Mouse (Mus musculus) lung, postnatal 4 days (tissue): ENCODE results near the gene Ppp2r3a.

Experiments used
- DNase-seq, 2 experiments: peaks; one replicate each; pipeline ENCODE4 v3.0.0; 2021

Ppp2r3a gene

DNA sequence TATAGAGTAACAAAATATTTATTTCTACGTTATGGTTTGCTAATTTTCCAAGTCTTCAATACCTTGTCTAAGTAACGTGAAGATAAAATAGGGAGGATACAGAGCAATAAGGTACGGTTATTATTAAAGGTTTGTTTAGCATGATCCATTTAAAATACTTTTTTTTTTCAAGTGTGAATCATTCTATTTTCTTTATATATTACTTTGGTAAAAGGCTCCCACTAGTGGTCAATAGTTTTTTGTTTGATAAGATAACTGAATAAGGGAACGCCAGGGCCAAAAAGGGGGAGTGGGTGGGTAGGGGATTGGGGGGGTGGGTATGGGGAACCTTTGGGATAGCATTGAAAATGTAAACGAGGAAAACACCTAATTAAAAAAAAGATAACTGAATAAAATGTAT is 98.7 kb downstream of the Ppp2r3a start:
- DNase-seq: no peak

DNA sequence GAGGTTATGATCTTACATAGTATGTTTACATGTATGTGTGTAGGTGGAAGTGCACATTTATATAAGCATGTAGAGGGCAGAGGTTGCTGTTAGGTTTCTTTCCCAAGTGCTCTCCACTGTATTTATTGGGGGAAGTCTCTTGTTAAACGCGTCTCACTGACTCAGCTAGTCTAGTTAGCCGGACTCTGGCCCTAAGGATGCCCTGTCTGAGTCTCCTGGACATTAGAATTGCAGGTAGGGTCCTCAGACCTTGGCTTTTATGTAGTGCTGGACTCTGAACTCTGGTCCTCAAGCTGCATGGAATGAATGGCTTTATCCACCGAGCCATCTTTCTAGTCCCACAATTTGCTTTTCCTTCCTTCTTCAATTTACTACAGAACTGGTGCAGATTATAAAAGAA is 108.0 kb downstream of the Ppp2r3a start:
- no peak for DNase-seq

DNA sequence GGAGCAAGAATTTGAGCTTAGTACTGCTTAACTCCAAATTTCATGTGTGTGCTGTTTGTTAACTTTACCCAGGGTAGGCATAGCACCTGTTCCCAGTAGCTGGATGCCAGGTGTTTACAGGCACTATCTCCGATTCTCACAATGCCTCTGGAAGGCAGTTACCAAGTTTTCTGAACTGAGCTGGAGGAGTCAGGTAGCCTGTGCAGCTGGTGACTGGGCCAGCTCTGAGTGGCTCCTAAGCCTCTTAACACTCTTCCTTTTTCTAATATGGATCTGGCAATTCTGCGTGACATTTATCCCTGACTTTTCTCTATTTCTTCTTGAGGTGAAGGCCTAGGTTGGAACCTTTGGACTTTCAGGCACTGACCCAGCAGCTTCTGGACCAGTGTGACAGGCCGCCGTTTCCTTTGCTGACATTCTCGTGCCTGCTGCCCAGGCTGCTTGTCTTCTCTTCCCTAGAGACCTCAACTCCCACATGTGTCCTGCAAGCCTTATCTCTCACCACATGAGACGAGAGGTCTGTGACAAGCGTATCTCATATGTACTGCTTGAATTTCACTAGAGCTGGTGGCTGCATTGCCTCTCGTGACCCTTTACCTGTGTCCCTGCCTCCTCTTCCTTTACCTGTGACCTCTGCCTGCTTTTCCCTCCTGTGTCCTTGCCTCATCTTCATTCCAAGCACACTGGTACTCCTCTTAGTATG is 137.3 kb downstream of the Ppp2r3a start:
- DNase-seq: no peak

DNA sequence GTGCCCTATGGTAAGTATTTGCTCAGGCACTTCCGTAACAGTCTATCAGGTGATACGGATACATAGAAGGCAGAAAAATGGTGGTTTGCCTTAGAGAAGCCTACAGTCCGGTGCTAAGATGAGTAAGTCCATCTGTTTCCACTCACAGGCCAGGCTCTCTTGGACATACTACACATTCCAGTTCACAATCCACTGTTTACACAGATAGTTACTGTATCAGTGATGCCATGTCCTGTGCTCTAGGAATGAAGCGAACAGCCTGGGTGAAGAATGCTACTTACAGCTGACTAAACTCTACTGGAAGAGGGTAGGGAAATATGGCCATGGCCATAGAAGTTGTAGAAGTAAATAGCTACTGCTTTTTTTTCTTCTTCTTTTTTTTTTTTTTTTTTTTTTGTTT is 138.3 kb downstream of the Ppp2r3a start:
- DNase-seq: no peak

DNA sequence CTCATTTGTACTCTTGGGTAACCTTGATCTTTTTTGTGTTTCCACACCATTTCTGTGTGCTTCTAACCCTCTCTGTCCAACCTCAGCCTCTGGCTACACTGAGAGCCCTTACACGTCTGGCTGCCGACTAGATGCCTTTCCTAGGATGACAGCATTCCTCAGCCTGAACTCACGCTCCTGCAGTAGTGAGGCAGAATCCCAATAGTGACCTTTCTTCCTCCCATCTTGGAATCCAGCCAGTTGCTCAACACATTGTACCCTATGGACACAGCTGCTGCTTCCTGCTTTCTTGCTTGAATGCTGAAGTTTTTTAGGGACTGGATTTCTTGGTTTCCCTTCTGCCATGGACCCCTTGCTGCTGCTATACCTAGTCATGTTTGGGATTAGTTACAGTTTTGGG is 141.6 kb downstream of the Ppp2r3a start:
- peak; percentile 50 to 54 for DNase-seq

DNA sequence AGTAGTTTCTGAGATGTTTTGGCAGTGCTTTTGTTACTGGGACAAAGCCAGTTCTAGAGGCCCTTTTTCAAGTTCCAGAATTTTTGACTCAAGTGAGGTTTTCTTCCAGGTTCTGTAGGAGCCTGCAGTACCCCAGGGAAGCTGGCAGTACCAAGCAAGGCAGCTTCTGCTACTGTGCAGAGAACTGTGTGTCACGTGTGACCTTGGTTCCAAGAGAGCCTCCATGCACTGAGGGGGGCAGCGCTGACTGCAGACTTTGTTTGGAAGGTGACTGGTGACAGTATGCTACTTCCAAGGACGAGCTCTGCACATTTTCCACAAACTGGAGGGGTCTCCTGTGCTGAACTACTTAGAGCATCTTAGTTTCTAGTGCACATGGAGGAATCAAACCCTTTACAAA is 144.2 kb downstream of the Ppp2r3a start:
- no peak for DNase-seq

DNA sequence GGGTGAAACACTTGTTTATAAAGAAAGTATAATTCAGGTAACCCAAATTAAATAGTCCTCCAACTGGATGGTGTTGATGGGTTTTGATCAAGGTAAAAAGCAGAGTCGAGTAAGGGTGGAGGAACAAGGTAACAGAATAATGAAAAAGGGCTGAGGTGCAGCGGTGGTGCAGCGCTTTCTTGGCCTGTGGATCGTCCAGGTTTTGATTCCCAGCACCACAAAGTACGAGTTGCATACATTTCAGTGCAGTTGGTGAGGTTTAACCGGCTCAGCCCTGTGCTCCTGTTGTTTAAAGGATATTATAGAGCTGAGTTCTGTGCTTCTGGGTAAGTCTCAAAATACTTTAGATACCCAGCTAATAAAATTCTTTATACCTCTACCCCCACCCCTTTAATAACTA is 145.9 kb downstream of the Ppp2r3a start:
- no peak for DNase-seq

DNA sequence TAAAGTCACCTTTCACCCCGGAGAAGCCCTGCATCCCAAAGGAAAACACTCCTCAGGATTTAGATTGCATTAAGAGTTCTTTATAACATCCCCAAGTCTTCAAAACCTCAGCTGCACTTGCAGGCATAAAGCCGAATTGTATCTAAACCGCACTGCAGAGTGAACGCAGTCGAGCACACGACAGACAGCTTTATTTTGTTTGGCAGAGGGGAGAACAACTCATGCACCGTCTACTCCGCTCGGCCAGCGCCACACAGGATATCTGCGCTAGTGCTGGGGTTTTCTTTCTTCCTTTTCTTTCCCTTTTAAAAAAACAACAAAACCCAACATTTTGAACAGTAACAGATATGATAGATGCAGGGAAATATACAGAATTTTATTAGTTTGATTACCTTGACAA is 146.7 kb downstream of the Ppp2r3a start:
- no peak for DNase-seq

DNA sequence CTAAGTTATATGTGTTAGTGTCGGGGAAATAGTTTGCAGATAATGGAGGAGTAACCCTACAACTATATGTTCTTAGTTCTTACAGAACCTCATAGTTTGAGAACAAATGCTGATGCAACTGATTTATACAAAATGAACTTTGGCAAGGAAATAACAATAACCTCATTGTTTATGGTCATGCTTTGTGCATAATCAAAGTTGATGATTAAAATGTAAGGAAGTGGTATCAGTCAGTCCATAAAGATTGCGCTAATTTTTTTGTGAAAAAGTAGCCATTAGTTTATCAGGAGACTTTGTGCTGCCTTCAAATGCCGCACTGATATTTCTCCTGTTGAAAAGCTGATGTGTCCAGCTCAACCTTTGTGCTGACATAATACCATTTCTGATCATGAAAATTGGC is 149.3 kb downstream of the Ppp2r3a start:
- no peak for DNase-seq

DNA sequence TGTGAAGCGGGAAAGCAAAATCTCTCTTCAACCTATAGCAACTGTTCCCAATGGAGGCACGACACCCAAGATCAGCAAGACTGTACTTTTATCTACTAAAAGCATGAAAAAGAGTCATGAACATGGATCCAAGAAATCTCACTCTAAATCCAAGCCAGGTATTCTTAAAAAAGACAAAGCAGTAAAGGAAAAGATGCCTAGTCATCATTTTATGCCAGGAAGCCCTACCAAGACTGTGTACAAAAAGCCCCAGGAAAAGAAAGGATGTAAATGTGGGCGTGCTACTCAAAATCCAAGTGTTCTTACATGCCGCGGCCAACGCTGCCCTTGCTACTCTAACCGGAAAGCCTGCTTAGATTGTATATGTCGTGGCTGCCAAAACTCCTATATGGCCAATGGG is 150.0 kb downstream of the Ppp2r3a start:
- DNase-seq: no peak

DNA sequence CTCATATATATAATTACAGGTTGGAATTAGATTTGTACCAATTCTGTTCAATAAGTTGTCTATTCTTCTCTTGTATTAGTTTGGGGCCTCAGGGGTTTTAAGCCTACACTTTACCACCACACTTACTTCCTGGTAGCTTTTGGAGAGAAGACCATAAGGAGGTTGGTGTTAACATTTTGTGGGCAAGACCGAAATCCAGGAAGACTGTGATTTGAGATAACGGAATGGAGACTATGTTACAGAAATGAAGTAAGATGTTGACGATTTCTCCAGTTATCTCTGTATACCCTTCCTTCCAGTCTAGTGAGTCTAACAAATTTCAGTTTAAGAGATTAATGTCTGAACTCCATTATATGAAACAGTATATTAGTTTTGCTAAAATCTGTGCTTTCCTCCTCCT is 151.4 kb downstream of the Ppp2r3a start:
- no peak for DNase-seq

DNA sequence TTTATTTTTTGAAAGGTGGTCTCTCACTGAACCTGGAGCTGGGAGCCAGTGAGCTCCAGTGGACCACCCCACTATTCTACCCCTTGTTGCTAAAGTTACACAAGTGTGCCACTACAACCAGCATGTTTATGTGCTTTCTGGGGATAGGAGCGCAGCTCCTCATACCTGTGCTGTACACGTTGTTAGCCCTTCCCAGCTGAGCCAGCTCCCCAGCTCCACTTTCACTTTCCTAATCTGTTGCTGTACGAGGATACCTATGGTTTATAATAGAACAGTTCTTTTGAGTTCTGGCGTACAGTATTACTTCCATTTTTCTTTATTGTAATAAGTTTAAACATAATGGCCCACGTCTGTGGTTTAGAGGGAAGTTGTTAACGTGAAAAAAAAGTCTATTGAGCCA is 152.2 kb downstream of the Ppp2r3a start:
- DNase-seq: no peak

DNA sequence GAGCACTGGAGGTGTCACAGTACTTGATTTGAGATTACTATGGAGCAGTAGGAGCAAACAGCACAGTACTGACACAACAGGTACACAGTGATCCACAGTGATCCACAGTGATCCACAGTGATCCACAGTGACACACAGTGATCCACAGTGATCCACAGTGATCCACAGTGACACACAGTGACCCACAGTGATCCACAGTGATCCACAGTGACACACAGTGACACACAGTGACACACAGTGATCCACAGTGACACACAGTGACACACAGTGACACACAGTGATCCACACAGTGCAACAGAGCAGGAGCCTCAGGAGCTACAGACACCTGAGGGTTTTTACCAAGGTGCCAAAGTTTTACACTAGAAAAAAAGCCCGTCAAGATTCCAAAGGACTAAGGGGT is 154.1 kb downstream of the Ppp2r3a start:
- no peak for DNase-seq

DNA sequence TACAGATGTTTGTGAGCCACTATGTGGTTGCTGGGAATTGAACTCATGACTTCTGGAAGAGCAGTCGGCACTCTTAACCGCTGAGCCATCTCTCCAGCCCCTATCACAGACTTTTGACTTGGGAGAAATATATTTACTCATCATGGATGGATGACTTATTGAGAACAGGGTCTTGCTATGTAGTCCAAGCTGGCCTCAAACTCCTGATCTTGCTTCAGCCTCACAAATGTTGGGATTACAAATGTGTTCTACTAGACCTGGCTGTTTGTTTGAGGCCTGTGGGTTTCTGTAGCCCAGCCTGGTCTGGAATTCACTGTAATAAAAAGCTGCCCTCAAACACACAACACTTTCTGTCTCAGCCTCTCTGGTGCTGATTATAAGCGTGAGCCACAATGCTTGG is 155.1 kb downstream of the Ppp2r3a start:
- no peak for DNase-seq

DNA sequence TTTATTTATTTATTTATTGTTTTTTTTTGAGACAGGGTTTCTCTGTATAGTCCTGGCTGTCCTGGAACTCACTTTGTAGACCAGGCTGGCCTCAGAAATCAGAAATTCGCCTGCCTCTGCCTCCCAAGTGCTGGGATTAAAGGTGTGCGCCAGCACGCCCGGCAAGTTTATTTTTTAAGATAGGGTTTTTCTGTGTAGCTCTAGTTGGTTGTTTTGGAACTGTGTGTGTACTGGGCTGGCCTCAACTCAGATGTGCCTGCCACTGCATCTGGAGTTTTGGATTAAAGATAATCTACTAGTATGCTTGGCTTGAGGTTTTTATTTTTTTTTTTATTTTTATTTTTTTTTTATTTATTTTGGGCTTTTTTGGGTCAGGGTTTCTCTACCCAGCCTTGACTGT is 156.2 kb downstream of the Ppp2r3a start:
- DNase-seq: no peak

DNA sequence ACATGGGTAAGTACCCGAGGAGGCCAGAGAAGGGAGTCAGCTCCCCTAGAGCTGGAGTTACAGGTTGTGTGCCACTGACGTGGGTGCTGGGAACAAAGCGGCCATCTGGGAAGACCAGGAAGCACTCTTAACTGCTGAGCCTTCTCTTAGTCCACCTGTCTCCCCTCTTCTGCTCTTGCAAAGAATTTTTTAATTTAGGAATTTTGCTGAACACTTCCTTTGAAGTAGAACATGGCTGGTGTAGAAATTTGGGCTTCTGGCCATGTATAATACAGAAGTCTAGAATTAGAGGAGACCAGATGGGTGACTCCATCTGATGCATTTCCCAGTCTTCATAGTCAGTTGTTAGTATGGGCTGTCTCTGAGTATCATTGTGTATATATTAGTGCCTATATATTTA is 167.9 kb downstream of the Ppp2r3a start:
- DNase-seq: no peak

DNA sequence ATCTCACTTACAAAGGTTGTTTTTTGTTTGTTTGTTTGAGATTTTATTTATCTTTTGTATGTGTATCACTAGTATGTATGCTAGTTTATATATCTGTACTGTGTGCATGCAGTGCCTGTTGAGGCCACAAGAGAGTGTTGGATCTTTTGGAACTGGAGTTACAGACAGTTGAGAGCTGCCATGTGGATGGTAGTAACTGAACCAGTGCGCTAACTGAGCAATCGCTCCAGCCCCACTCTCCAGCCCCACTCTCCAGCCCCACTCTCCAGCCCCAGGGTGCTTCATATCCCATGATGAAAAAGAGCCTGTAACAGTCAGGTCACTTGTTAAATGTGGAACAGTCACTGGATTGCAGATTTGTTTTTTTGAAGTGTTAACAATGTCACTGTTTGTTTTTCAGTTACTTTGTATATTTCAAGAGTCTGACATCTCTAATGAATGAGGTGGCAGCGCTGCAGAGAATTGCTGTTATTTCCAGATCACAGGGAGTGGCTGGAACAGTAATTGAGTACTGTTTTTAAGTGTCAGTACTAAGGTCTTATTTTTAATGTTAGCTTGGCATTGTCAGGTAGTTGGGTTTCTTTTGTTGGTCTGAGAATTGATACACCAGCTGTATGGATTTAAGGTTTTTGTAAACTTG is 171.4 kb downstream of the Ppp2r3a start:
- peak in 1 of 2 experiments; percentile 28 for DNase-seq

DNA sequence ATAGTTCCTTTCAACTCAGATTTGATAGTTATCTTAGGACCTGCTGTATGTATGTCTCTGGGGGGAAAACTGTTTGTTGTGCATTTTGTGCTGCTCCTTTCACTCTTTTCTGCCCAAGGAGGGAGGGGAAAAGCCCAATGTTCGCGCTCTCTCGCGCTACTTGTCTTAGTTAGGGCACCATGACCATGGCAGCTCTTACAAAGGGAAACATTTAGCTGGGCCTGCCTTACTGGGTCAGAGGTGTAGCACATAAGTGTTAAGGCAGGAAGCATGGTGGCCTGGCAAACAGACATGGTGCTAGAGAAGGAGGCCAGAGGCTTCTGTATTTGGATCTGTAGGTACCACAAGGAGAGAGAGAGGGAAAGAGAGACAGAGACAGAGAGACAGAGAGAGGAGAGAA is 173.0 kb downstream of the Ppp2r3a start:
- no peak for DNase-seq

DNA sequence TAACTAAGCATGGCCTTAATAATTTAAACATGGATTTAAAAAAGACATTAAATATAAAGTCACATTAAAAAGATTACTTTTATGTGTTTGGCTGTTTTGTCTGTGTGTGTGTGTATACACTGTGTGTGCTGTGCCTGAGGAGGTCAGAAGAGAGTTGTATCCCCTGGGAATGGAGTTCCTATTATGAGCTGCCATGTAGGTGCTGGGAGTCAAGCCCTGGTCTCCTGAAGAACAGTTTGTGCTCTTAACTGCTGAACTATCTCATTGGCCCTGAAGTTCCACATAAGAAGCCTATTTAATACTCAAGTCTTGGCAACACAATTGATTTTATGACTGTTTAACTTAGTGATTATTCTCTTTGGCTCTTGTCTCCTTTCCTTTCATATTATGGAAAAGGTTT is 174.1 kb downstream of the Ppp2r3a start:
- no peak for DNase-seq

DNA sequence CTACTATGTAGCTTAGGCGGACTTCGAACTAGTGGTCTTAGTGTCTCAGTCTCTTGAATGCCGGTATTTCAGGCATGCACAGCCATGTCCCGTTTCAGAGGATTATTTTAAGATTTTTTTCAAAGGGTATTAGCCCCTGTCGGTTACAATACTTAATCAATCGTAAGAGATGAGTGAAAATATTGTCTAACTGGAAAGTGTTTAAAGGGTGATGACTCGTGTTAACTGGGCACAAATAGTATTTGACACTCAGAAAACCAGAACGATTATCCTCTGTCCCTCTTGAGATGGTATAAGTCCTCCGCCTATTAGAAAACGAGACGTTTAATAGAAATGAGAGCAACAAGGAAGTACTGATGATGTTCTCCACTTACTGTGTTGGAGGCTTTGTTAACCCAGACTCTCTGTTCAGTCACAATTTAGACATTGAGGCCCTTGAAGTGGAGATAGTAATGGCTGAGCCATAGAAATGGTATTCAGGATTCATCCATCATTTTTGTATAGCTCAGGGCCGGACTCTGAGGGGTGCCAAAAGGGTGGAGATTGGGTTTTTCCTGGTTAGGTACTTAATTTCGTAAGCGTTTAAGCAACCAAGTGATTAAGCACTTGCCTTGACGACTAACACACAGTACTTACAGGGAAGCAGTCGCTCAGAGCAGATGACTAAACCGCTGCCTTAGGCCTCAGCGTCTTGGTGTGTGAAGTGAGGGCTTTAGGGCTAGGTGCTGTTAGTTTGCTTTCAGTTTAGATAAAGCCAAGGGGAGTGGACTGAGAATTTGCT is 175.3 kb downstream of the Ppp2r3a start:
- no peak for DNase-seq

DNA sequence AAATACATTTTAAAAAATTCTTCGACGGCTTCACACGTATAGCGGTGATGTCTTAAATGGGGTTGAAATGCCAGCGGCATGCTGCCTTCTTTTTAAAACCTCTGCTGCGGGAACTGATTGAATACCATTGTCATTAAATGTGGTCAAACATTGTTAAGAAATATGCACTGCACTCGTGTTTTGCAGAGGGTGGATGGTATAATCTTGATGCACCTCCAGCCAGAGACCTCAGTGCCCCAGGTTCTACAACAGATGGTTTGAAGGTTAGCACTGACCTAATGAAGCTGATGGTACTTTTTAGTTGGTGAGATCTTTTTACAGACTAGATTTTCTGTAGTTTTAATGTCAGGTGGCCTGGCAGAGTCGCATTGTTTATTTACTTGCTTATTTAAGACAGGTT is 175.9 kb downstream of the Ppp2r3a start:
- no peak for DNase-seq

DNA sequence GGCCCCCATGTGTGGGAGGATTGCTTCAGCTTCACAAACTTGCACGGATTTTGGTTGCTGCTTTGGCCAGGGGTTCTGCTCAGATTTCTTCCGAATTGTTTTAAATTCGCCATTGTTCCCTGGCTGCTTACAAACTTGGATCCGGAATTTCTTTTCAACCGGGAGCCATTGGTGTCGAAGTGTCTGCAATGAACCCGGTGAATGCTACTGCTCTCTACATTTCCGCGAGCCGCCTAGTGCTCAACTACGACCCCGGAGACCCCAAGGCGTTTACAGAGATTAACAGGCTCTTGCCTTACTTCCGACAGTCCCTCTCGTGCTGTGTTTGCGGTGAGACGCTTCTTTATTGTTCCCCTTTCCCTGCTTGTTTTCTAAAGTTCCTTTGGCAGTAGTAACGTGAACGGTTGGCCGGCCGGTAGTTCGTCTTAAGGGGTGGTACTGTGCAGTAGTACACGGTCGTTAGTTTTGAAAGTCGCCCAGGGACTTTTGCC is 176.5 kb downstream of the Ppp2r3a start:
- peak; percentile 53 to 55 for DNase-seq

DNA sequence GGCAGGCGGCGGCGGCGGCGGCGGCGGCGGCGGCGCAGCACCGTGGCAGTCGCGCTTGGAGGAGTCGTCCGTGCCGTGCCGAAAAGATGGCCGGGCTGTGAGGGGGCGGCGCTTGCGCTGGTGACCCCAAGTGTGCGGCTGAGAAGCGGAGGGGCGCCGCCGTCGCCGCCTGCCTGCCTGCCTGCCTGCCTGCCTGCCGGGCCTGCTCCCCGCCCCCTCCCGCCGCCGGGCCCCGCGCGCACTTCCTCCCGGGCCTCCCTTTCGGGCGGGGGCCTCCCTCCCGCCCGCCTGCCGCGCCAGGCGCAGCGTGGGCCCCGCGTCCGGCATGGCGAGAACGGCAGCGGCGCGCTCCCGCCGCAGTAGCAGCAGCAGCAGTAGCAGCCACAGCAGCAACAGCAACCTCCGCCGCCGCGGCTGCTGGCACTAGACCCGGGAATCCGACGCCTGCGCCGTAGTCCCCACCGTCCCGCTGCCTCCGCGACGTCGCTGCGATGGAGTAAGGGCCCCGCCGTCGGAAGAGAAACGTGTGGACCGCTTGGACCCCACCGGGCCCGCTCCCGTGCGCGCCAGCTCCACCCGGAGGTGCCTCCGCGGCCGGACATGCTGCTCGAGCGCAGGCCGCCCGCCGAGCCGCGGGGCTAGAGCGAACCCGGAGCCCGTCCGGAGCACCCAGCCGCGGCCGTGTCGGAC is 177.1 kb downstream of the Ppp2r3a start:
- DNase-seq: peak; percentile 90 to 94

DNA sequence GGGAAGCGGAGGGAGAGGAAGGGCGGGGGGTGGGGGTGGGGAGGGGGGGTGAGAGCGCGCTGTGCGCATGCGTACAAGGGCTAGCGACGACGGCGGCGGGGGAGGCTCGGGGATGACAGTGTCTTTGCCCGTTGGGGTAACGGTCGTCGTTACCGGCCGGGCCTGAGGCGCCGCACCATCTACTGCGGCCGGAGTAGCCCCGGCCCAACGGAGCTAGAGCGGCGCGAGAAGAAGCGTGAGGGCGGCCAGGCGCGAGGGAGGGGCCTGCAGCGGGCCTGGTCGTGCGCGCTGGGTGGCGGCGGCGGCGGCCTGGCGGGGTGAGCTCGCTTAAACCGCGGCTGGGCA is 177.6 kb downstream of the Ppp2r3a start, which contains the start of gene Msl2:
Msl2 (plus strand) TSS at position 115 of the 345 bp plus-strand sequence.
- DNase-seq: no peak
